Mouse (Mus musculus) layer of hippocampus, postnatal 25 days (tissue): ENCODE measurements at regions not wholly inside any gene's neighbourhood (a gene's known extent, or its start where the extent isn't known, plus 50 kb on each side); places are given as distances from the start of the nearest gene placed in this dataset.

Experiments
- DNase-seq, 2 experiments: peaks; one replicate each; pipeline ENCODE4 v3.0.0; 2022; ENCODE audit warnings: mixed read lengths in 2 of 2, low spot score in 1 of 2; ENCODE audit errors: extremely low spot score in 1 of 2

DNA sequence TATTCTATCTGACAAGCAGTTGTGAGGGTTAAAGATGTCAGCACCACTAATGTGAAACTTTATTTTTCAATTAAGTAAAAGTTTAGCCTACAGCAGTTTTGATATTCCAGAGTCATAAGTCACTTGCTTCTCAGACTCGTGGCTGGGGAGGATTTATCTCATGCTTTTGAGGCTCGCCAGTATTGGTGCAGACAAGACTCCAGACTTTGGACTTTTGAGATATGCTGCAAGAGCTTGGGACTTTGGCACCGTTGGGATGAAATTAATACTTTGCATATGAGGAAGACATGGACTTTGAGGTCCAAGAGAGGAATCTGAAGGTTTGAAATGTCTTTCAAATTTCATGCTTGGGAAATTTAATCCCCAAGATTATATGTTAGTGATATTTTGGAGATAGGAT lies 486.2 kb downstream of the Synb start:
- DNase-seq, result no peak

DNA sequence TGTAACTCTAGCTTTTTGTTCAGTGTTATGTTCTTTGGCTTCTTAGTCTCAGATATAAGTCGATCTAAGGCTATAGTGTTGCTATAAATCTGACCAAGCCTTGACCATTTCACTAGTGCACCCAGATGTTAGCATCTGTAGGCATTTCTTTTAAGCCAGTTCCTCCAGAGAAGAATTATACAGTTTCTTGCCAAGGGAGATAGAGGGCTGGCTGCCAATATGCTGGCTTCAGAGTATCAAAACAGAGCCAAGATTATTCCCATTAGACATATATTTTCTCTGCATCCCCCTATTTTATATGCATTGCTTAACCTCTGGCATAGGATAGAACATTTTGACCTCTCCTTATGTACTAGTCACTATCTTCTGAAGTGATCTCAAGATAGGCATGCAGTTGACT lies 487.5 kb downstream of the Synb start:
- DNase-seq, result no peak

DNA sequence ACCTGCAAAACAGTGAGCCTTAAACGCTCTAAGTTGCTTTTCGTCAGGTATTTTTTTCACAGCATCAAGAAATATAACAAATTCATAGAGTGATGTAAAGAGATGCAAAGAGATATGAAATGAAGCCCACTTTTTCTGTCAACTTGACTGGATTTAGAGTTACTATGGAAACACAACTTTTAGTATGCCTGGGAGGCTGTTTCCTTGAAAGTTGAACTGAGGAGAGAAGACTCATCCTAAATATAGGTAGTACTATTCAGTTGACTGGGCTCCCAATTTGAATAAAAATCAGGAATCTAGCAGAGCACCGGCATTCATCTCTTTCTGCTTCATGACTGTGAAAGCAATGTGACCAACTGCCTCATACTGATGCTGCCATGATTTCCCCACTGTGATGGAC lies 509.7 kb downstream of the Synb start:
- DNase-seq, result no peak

DNA sequence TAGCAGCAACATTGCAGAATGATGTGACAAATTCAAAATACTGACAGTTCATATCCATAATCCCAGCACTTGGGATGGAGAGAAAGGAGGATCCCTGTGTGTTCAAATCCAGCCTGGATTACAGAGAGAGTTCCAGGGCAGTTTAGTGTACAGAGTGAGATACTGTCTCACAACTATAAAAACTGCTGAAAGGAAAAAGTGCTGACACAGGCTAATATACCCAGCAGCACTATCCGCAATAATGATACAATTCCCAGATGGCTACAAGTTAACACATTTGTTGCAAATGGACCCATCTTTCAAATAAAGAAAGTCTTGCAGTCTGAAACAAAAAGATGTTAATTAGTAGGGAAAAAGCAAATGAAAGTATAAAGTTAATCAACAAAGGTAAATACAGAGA lies 510.9 kb downstream of the Synb start:
- no peak for DNase-seq

DNA sequence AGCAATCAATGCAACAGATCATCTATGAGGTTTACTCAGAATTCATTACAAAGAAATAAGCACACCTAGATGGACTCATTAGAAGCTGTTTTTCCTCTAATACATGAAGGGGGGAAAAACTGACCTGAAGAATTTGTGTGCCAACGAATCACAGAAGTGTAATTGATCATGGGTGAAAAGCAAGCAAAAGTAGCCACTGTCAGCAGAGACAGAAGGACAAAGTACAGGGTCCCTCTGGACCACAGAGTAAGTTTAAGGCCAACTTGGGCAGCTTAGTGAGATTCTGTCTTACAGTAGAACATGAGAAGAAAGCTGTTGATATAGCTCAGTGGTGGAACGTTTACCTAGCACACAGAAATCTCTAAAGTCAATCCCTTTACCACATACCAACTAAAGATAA lies 523.7 kb downstream of the Synb start:
- DNase-seq, result no peak

DNA sequence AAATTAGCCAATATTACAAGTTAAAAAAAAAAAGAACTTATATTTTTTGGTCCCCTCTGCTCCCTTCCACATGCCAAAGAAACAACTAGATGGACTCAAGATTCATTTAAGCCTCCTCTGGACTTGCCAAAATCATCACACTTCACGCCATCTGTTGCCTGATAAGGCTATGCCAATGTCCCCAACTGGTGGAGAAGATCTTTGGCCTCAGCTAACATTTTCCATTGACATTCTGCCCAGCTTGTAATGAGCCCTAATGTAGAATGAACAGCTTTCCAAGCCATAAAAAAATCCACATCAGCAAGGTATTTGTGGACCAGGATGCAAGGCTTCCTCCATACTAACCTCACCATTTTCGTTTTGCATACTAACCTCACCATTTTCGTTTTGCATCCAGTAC lies 531.2 kb downstream of the Synb start:
- no peak for DNase-seq

DNA sequence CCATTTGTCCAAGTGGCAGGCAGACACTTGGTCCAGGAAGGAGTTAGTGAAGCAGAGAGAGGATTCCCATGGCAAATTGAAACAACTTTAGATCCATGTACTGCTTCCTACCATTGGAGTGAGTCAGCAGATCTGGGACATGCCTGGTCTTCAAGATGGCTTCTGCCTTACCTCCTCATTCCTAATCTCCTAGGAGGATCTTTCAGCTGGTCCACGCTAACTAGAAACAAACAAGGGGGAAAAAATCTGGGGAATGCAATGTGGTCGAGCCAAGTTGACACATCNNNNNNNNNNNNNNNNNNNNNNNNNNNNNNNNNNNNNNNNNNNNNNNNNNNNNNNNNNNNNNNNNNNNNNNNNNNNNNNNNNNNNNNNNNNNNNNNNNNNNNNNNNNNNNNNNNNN lies 549.4 kb downstream of the Synb start:
- DNase-seq, result no peak

DNA sequence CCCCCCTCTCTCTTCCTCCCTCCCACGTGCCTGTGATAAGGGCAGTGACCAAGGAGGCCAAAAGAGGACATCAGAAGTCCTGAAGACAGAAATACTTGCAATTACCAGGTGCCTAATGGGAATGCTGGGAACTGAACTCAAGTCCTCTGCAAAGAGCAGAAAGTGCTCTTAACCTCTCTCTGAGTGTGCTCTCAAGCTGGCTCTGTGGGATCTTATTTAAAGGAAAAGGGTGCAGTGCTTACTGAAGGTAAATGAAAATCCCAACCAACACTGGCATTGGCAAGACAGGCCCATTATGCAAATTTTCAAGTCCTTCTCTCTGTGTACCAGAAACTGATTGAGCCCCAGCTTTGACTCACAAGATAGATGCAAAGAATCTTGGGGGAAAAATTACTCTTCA lies 555.6 kb downstream of the Synb start:
- no peak for DNase-seq

DNA sequence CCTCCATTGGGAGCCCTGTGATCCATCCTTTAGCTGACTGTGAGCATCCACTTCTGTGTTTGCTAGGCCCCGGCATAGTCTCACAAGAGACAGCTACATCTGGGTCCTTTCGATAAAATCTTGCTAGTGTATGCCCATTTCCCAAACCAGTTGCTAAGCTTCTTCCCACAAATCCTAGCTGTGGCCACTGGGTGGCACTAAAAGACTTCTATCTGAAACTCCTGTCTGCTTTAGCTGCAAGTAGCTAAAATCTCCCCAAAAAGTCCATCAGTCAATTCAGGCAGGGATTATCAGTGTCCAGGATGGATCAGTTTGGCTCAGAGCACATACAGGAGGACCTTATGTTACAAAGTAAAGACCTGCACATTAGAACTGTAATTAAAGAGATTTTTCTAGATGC lies 558.3 kb downstream of the Synb start:
- peak; percentile 55 to 70 for DNase-seq

DNA sequence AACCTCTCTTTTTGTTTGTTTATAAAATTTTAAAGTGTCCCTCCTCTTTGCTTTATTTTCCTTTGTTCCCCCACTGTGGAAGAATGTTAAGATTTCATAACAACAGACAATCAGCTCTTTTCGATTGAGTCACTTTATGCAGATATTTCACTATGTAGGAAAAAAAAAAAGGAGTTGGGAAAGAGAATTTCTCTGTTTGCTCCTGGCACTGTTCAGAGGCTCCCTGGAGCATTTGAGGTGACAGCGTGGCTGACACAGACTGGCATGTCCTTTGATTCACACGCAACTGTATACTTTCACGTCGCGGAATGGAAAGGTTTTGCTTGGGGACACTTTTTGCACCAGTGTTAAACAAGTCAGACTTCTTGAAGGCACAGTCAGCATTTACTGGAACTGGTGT lies 572.9 kb downstream of the Synb start:
- DNase-seq, result no peak

DNA sequence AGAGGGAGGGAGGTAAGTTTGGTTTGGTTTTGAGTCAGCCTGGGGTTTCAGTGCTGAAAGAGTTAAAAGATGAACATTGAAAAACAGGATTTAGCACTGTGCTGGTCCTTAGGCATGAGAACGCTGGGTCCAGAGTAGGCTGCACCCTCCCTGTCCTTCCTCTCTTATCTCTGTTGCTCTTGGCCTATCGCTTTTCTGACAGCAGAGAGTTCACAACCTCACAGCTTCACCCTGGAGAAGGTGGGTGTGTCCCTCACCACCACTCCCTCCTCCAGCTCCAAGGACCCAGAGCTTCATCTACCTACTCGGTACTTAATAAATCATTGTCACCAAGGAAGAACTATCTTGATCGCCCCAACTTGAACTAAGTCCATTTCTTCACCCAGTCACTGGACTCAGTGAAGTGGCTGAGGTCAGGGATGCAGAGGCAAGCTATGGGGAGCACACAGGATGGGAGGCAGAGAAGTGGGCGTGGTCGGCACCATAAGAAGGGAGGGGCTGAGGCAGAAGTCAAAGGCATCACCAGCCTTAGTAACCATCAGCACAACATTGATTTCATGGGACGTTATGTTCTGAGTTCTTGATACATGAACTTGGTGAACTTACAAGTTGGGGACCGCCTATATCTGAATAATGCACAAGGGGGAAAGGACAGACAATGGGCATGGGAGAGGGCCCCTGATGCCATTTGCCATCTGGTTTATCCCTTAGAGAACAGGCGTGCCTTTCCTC lies 574.5 kb downstream of the Synb start:
- no peak for DNase-seq

DNA sequence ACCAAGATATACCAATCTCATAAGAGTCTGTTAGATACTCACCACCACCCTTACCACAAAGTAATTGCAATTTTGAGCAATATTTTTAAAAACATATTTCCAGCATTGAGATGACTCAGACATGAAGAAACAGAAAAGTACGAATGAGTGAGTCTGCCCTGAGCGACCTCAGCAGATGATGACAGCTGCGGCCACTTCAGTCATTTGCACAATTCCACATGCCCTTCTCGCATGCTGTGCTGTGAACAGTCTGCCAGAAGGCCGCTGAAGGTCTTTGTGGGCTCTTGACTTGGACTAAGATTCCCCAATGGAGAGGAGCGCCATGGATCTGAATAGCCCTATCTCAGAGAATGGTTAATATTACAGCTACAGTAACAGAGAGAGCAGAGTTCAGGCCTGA lies 575.3 kb downstream of the Synb start:
- no peak for DNase-seq
